Mouse (Mus musculus) retina, embryonic 14.5 days (tissue): ENCODE data around the gene Ncmap.

ENCODE experiments used
- DNase-seq: peaks from one replicate; pipeline ENCODE4 v3.0.0-alpha.2; 2015; ENCODE audit warnings: low spot score

Ncmap gene

DNA sequence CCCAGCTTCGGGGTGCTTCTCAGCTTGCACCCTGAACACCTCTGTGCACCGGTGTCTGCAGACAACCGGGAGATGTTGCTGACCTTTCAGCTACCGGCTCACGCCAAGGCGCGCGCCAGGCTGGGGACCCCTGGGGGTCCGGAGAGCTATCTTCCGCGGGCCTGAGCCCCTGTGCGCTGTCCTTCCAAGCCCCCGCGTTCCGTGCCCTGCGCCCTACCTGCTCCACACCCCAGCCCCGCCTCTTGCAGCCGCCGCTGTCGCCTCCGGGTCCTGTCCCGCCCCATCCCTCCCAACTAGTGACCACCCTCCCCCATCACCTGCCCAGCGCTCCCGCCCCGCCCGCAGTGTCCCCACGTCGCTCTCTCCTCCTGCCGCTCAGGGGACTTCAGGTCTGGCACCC lies at the start of gene Ncmap:
Ncmap (minus strand) TSS at position 237 of the 400 bp plus-strand sequence.
- DNase-seq, result no peak

DNA sequence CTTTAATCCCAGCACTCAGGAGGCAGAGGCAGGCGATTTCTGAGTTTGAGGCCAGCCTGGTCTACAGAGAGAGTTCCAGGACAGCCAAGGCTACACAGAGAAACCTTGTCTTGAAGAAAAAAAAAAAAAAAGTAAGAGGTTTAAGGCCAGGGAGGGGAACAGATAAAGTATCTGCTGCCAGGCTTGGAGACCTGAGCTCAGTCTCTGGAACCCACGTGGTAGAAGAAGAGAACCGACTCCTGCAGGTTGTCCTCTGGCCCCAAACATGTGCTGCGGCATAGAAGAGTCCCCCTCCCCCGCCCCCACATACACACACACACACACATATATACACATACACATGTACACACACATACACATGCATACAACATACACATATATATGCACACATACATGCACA lies 44.4 kb upstream of the Ncmap start:
- no peak for DNase-seq

DNA sequence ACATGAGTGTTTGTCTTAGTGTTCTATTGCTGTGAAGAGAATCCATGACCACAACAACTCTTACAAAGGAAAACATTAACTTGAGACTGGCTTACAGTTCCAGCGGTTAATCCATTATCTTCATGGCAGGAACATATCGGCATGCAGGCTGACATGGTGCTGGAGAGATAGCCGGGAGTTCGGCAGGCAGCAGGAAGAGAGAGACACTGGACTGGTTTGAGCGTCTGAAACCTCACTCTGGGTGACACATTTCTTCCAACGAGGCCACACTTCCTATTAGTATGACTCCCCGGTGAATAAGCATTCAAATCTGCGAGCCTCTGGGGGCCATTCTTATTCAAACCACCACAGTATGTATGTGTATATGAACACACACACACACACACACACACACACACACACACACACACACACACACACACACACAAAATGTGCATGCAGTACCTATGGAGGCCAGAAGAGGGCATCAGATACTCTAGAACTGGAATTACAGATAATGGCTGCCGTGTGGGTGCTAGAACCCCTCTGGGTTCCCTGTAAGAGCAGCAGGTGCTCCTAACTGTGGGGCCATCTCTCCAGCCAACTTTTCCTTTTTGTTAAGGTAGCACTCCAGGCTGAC lies 42.0 kb upstream of the Ncmap start:
- DNase-seq, result peak; percentile 49

DNA sequence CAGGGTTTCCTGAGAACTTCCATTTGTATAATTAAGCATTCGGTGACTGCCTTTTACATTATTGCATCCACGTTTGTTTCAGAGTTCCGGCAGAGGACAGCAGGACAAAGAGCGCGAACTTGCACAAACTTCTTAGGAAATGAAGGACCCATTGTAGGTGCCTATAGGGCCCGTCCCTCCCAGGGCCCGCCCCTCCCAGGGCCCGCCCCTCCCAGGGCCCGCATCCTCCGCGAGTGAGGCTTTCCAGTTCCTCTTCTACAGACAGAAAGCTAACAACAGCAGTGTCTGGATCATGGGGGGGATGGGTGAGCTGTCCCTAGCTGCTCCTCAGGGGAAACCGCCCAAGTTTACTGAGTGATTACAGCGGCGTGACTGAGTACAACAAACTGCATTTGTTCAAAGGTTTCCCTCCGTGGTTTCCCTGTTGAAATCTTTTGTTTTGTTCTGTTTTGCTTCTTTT lies 41.2 kb upstream of the Ncmap start:
- DNase-seq, result peak; percentile 79

DNA sequence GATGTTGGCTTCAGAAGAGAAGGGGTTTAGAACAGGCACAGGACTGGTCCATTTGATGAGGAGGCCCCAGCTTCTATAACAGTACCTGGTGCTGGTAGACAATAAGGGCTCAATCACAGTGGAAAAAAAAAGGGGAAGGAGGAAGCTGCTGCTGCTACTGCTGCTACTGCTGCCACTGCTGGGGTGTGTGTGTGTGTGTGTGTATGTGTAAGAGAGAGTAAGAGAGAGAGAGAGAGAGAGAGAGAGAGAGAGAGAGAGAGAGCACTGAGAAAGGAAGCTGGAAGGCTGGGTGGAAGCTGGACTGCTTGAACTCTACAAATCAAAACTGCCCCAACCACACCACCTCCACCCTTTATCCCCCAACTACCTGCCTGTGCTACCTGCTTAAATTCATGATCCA lies 39.9 kb upstream of the Ncmap start:
- DNase-seq, result no peak

DNA sequence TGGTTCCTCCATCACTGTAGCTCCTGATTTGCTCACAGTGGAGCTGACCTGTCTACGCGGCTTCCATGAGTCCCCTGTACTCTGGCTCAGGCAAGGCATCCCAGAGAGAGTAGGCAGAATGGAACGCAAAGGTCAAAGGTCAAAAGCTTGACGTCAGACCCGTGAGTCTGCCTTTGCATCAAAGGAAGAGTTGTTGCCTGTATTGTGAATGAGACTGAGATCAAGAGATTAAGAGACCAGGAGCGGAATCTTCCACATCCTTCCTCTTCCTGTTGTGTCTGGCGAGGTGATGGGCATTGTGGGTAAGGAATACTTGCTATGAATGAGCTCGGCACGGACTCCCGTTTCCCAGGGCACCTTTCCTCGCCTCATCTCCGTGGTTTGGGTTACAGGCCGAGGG lies 38.3 kb upstream of the Ncmap start:
- DNase-seq, result no peak

DNA sequence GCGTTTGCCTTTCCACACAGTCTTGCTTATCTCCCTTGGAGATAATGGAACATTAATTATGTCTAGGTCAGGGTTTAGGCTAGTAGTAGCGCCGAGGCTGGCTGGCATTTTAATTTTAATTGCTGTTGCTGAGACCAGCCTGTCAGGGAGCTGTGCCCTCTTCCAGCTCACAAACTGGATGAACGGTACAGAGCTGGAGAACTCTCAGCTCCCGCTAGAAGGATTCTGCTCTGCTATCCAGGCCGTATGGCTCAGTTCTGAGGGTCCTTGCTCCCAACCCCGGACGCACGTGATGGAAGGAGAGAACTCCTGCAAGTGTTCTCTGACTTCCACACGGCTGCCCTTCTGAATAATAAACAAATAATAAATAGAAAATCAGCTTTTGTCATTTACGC lies 36.4 kb upstream of the Ncmap start:
- DNase-seq, result peak; percentile 49

DNA sequence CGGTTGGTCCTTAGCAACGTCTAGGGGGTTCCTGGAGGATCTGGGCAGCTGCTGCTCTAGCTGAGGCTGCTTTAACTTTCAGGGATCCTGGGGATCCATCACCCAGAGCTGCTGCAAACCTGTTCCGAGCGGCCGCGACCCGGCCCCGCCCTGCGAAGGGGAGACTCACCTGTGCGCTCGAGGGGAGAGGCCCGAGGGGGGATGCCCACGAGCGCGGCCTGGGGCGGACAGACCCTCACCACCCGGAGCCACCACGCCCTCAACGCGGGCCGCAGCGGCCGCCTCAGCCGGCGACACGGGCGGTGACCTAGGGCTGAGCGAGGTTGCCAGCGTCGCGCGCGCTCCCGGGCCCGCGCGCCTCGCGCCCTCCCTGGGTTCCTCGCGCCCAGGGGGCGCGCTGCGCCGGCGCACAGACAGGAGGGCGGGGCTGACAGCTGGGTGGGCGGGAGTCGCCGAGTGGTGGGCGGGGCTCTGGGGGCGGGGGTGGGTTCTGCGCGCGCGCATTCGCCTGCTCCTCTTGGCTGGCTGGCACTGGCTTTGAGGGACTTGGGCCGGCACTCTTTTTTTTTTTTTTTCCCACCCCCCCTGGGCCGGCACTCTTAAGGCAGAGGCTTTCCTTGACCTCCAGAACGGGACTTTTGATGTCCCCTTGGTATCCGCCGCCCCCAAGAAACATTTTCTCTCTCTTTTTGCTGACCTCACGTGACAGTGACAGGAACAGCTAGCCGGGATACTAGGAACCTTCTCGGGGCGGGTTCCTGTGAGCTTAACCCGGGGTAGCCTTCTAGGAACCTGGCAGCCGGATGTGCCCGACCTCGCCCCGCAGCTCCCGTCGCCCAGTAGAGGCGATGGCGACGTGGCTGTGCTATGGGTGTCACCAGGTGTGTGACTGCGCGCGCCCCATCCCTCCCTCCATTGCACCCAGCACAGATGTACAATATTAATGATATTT lies 35.7 kb upstream of the Ncmap start, which contains the start of gene Rcan3:
Rcan3 (minus strand) TSS at position 411 of the 952 bp plus-strand sequence.
- DNase-seq, result peak; percentile 90

DNA sequence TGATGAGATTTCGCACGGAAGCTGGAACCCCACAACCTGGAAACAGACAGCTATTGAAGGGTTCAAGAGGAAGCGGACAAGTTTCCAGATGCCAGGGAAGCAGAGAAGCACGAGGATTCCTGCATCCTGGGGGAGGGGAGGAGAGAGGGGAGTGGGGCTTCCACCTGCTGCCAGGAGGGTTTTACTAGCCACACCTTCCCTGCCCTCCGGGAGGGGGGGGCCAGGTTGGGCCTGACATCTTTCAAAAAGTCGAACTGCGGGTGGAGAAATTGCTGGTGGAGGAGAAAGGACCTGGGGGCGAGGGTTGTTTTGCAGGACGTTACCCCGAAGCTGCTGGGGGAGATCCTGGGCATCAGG lies 35.0 kb upstream of the Ncmap start:
- DNase-seq, result no peak

DNA sequence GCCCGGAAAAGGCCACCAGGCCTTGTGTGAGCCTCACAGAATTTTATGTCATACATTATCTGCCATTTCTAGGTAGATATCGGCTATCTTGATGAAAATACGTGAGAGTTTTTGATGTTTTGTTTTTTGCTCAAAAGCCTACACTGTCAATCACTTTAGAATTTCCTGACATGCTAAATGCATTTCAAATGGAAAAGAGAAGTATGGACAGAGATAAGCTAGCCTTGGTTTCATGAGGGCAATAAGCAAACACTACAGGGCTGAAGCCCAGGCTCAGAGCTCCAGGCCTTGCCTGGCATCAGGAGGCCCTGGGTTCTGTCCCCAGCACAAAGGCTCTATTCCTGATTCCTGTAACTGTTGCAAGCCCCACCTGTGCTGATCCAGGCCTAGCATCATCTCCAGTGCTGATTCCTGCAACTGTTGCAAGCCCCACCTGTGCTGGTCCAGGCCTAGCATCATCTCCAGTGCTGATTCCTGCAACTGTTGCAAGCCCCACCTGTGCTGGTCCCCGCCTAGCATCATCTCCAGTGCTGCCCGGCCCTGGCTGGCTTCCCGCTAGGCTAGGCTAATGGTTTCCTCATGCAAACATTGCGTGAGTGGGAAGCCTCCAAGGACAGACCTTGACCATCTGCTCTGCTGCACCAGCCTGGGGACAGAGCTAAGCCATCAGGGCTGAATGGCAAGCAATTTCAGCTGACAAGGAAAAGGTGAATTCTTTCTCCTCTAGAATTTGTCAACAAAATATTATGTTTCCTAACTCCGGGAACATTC lies 32.1 kb upstream of the Ncmap start:
- DNase-seq, result no peak

DNA sequence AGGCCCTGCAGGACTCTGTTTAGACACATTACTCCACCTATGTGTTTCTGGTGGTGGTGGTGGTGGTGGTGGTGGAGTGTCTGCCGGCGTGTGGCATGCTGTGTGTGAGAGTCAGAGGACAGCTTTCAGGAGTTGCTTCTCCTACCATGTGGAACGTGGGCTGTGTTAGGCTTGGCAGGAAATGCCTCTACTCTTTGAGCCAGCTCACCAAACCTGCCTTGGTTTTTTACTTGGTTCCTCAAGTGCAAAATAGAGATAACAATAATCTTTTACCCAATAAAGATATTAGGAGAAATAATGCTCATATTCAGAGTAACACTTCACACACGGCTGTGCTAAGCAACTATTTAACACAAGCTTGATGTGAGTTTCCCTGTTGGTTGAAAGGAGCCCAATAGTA lies 31.4 kb upstream of the Ncmap start:
- DNase-seq, result no peak

DNA sequence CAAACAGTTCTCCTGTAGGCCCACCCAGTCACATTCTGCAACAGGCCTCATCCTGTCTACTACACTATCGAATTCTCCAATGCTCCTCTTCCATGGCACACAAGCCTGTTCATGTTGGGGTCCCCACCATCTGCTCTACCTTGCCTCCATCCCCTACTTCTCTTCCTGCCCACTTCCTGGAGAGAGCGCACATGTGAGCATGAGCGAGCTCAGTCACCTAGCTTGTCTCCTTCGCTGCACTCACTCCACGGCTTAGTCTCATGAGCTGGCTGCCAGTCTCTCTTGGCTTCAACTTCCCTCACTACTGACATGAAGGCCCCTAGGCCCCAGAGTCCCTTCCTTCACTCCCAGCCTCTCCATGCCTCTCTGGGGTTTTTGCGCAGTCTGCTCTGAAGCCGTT lies 28.6 kb upstream of the Ncmap start:
- no peak for DNase-seq

DNA sequence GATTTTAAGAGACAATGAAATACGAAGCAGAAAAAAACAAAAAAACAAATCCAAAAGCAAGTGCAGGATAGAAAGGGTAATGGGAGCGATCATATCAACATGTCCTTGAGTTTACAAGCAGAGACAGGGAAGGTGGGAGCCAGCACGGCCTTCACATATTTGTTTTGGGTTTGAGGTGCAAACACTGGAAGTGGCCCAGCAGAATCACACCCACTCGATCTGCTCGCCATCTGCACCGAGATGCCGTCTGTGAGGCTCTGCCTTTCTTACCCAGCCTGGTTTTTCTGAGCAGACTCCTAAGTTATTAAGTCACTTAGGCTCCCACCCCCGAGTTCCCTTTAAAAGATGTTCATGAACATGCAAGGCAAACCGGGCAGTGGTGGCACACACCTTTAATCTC lies 27.6 kb upstream of the Ncmap start:
- DNase-seq, result no peak

DNA sequence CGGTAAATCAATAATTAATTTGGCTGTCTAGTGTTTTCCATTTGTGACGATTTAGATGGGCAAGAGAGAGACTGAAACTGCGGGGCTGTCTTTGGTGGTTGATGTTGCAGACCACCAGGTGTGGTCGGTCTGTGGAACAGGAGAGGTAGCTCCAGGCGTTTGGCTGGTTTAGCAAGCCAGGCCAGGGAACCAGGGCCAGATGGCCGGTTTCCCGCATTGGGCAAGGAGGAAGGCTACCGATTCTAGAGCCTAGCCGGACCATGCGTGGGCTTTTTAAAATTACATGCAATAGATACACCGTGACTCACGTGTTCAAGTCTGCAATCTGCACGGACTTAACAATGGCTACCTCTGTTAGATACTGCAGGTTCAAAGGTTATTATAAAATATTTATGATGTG lies 22.9 kb upstream of the Ncmap start:
- no peak for DNase-seq

DNA sequence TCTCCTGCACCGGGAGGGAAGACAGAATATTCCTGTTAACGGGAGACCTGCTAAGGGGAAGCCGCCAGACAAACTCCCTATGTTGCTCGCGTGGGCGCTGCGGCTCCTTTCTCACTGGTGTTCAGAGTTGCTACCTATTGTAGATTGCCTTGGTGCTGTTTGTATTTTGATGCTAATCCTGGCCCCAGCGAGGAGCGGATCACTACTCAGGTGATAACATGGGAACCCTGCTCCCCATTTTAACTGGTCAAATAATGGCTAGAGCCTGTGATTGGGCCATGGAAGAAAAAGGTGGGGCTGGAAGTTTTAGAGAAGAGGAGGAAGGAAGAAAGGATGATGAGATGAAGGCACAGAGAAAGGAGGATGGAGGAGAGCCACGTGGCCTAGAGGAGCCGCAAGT lies 22.4 kb upstream of the Ncmap start:
- no peak for DNase-seq

DNA sequence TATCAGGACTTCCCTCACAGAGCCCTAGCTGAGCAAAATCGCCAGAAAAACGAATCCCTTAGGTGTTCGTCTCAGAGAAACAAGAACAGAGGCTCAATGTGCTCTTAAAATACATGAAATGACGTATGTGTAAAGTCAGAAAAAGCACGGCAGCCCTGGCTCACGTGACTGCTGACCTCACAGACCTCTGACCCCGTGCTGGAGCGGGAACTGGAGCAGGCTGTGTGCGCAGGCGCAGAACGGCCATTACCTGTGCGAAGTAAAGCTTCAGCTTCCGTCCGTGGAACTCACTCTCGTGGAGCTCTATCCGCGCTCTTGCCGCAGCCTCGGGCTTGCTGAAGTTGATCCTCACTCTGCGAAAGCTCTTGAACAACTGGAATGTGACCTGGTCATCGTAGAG lies 22.0 kb upstream of the Ncmap start:
- DNase-seq, result no peak

DNA sequence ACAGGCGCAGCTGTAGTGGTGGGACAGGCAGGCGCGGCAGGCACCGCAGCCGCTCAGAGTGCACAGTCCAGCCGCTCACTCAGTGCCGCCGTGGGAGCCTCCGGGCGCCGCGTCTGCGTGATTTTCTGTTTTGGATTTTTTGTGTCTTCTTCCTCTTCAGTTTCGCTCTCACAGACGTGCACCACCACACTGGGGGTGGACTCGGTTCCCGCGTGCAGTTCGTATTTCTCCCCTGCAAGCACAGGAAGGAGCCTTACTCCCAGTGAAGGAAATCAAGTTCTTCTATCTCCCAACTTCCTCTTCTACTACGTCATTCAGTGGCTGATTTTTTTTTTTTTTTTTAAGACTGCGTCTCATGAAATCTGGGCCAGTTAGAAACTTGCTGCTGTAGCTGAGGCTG lies 18.3 kb upstream of the Ncmap start:
- DNase-seq, result no peak

DNA sequence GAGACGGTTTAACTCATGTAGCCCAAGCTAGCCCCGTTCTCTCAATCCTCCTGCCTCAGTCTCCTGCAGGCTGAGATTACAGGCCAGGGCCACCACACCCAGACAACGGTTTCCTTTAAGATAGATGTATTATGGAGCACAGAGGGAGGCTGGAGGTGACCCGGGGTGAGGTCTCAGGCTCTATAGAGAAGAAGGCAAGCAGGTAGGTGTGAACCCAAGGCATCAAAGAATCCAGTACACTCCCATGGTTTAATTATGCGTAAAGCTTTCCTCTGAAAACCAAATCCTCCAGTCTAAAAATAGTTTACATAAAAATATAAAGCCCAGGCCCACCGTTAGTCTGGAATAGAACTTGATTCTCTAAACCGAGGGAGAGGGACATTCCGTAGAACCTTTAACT lies 15.5 kb upstream of the Ncmap start:
- DNase-seq, result no peak

DNA sequence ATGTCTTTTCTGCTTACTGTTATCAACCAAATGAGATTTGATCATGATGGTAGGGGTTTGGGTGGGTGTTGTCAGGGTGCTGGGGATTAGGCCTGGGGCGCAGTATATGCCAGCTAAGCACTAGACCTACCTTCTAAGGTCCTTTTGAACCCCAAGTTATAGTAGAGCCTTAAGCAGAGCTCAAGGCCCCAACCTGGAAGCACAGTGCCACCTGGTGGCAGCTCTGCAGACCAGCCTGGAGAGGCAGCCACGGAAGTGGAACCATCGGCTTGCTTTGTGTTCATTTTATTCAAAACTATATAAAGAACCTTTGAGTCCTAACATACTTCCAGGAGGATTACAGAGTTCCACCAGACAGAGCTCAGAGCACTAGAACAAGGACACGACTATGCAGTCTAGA lies 13.6 kb upstream of the Ncmap start:
- peak; percentile 77 for DNase-seq

DNA sequence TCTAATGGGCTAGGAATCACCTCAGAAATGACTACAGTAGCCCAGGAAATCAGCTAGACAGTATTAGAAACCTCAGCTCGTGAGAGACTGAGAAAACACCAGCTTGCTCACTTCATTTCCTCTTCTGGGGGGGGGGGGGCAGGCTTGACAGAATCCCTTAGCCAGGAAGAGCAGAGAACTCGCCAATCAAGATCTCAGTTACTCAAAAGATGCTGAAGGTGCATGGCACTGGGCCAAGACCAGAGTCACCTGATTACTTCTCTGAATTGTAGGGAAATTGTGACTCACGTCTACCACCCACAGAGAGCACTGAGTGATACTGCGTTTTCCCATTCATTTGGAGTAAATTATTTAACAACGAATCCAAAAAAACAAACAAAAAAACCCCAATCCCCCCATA lies 8.2 kb upstream of the Ncmap start:
- no peak for DNase-seq

DNA sequence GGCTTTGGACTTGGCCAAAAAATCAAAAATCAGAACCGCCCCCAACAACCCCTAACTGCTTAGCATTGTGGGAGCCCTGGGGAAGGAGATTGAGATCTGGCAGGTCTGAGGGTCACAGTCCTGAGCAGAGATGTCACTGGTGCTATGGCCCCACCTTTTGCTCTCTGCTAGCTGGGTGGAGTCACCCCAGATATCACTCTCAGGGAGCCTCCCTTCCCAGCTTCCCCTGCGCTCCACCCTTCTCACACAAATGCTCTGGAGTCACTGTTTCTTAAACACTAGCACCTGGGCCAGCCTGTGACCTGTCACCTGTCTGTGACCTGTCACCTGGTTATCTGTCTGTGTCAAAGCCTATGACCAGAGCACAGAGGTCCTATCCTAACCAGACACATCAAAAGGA lies 6.9 kb upstream of the Ncmap start:
- DNase-seq, result no peak

DNA sequence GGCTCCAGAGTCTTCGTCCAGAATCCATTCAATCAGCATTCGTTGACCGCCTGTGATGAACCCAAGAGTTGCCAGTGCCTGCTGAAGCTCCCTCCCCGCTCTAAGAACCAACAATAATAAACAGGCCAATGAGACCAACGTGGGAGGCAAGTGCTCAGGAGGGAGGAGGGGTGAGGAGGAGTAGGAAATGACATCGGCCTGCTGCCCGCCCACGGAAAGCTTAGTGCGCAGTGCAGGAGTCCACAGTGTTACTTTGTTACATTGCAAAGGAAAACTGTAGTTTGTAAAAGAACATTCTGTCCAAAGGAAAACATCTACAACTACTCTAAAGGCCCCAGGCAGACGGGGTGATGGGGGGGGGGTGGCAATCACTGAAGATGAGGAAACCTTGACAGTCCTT lies 6.0 kb upstream of the Ncmap start:
- no peak for DNase-seq

DNA sequence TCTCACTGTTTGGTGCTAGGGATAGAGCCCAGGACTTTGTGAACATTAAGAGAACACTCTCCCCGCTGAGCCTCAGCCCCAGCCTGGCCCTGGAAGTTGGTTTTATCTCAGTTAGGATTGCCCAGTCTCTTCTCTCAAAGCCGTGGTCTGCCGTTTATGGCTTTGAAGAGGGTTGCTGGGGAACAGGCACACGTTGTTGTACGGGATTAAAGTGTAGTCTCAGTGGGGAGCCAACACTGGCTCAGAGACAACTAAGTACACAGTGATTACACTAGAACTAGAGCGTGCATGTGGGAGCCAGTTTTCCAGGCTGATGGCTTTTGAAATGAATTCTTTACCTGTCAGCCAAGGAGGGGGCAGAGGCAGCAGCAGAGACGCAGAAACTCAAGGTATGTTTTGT lies 3.9 kb upstream of the Ncmap start:
- no peak for DNase-seq
